Mouse (Mus musculus): ENCODE results near the gene Gramd4.
"Not testable (repeated sequence)": the region's sequence is repeated elsewhere in the genome, so short reads cannot be mapped to it uniquely, and the experiment has no call there.

Gene Gramd4

DNA sequence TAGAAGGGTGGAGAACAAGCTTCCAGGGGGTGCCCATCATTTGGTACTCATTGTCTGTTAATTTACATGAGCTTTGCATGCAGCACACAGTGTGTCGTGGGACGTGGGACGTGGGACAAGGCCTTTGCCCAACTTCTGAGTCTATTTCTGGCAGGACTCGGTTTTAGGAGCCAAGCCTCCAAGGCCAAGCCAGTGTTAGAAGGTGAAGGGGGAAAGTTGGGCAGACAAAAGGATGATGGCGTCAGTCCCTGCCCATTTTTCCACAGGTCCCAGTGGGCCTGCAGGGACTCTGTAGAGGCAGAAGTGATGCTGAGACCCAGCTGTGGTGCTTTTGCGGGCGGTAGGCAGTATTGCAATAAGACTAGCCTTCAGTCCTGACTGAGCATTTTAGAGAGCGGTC is 33.1 kb downstream of the Gramd4 start:
- no peak for DNase-seq (ENCODE audit: low spot score in 2 of 2)

DNA sequence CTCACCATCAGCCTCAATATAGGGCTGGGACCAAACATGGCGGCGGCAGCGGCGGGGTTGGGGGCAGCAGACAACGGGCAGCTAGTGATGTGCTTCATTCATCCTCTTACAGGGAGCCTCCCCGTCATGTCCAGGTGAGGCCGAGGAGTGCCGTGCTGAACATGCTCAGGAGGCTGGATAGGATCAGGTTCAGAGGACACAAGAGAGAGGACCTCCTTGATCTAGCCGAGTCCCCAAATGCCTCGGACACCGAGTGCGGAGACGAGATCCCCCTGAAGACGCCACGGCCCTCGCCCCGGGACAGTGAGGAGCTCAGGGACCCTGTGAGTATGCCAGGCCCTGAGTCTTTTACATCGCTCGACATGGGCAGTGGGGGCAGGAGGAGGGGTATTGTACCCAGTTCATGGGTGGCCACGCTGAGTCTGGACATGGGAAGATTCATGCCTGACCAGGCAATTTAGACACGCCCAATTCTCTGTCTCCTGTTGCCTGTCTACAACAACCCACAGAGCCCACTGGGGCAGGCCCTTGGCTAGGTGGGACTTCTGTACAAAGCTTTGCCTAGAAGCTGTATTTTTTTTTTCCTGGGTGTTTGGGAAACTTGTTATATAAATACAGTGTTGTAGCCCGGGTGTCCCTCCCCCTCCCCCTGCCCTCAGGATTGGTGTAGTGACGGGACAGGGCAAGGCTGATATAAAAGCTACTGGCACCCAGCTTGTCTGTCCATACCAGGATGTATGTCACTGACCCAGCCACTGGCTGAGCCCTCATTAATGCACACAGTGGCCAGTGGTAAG is 33.9 kb downstream of the Gramd4 start:
- no peak for DNase-seq (ENCODE audit: low spot score in 2 of 2)

DNA sequence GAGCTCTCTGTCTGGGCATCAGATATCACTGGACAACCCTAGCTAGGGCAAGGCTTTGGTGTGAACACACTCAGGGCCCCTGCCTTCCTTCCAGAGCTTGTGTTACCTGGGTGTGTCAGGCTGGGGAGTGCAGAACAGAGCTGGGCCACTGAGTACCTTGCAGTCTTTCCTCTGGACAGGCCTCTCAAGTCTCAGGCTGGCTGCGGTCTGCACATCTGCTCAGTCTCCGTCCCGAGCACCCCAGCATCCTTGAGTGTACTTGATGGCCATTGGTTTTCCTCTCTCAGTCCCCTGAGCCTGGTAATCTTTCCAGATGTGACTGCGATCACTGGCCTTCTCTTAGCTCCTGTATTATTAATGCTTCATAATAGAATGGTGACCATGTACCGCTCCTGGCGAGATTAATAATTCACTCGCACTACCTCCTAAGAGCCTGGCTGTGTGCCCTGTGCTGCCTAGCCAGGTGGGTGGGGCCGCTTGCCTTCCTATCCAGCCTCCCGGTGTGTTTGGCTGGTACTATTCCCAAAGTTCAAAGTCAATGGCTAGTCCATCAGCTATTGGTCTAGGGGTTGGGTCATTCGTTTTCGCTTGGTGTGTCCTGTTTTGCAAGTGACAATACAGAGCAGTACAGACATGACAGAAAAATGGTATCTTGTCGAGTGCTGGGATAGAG is 34.6 kb downstream of the Gramd4 start:
- DNase-seq (ENCODE audit: low spot score in 2 of 2): no peak

DNA sequence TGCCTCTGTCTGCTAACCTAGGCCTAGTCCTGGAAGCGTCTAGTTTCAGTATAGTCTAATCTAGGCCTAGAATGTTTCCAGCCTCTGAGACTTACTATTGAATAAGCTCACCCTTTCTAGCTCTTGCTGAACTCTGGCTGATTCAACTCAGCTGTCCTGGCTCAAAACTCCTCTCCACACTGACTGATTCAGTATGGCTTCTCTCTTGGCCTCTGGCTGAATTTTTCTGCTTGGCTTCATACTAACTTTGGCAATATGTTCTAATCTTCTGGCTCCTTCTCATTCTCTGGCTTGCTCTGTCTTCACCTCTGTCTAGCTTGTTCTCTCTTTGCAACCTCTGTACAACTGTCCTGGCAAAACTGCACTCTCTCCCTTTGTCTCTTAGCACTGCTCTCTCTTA is 35.7 kb downstream of the Gramd4 start:
- no peak for DNase-seq (ENCODE audit: low spot score in 2 of 2)

DNA sequence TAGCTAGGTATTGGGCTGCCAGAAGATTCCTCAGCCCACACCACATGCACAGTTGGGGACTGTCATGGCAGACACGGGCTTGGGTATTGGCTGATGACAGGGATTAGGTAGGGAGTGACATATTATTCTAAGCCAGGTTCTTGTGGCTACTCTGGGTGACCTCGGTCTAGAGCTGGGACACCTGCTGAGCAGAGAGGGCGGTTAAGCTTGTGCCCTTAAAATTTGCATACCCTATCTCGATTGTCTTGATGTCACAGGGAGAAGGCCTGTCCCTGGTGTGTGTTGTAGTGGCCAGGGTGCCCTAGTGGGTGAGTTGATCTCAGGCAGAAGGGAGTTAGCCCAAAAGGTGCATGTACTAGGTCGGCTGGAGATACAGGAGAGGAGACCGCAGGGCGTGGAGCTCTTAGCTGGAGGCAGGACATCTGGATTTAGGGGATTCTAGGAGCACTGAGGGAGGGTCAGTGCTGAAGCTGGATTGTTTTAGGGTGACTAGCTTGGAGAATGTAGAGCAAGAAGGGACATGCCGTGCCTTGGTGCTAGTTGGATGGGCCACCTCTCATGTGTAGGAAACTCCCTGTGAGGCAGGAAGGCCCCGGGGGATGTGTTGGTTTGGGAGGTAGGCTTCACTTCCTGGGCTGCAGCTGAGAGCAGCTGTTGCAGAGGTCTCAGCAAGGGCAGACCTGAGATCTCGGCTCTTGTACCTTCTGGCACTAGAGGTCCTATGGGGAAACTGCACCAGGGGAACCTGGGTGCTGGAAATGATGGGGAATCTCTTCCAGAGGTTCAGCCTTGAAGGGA is 37.0 kb downstream of the Gramd4 start:
- no peak for DNase-seq (ENCODE audit: low spot score in 2 of 2)

DNA sequence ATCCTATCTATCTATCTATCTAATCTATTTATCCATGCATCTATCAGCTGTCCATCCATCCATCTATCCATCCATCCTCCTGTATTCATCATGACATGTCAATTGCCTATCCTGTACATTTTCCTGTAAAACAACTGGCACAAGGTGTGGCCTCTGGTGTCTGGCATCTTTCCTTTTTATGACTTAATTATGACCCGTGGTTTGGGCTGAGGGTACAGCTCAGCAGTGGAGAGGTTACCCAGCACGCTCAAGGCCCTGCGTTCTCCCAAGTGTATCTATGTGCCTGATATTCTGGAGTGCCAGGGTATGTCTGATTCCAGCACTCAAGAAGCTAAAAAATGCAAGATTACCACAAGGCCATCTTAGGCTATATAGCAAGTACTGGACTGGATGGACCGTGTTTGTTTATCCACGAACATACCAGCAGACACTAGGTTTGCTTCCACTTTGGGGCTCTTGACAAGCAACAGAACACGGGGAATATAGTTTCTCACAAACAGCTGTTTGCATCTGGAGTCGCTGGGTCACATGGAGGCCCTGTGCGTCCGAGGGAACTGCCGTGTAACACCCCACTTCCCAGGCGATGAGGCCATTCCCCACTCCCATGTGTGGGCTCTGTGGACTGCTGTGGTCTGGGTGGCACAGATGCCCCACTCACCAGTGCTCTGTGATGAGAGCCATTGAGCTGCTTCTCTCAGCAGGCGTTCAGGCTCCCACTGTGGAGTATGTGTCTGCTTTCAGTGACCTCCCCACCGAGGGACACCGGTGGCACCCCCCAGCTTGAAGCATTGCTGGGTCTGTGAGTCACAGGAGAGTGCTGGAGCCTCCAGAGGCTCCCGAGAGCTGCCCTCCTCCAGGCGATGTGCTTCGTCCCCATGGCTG is 38.5 kb downstream of the Gramd4 start:
- DNase-seq (ENCODE audit: low spot score in 2 of 2): no peak

DNA sequence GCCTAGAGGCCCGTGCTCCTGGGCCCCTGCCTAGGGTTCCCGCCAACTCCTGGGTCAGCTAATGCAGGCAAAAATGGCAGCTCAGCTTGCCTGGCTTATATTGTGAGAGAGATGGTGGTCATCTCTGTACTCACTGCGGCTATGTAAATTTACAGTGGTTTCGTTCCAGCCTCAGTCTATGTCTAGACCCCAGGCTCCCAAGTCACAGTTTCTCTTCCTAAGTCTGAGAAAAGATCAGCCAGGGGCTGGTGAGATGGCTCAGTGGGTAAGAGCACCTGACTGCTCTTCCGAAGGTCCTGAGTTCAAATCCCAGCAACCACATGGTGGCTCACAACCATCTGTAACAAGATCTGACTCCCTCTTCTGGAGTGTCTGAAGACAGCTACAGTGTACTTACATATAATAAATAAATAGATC is 39.1 kb downstream of the Gramd4 start:
- not testable (repeated sequence) for DNase-seq (ENCODE audit: low spot score in 2 of 2)

DNA sequence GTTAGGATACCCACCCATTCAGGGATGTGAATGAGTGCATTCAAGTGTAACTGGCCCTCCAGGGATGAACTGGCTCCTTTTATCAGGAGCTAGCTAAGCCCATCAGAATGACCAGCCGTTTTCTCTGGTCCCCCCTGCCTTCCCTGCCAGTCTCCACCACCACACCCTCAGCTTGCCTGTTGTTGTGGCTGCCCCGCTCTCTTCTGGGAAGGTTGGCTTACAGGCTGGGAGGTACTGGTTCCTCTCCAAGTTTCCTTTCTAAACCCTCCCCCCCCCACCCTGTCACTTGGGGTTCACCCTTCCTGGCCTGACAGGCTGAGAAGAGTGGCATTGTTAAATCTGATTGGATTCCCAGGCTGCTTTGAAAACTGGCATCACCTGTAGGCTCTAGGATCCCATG is 40.4 kb downstream of the Gramd4 start:
- no peak for DNase-seq (ENCODE audit: low spot score in 2 of 2)

DNA sequence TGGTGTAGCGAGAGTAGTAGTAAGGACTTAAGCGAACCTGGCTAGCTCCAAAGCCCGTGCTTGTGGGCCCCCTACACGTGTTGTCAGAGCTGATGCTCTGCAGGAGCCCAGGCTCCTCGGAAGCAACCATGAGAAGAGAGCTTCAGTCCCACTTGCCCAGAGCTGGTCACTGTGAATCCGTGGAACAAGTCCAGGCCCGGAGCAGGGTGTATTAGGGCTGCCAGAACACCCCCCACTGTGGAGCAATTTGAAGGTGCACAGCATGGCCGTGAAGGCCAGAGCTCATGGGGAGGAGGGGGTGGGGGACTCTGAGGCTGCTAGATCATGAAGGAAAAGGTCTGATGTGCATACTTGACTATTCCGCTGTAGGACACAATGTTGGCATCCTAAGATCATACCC is 44.1 kb downstream of the Gramd4 start:
- no peak for DNase-seq (ENCODE audit: low spot score in 2 of 2)

DNA sequence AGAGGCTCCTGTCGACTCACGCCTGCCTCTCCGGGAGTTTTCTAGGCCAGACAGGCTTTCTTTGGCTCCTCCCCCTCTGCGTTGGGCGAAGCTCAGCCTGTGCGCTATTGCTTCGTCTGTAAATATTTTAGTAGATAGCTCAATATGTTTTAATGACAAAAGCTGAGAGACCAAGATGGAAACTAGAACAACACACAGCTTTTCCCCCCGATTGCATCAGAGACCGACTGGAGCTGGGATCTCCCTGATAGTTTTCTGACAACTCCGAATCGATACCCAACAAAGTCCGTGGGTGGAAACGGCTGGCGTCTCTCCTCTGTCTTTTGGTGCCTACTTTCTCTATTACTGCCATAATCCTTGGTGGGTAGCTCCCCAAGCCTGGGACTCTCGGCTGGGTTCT is 44.8 kb downstream of the Gramd4 start:
- DNase-seq (ENCODE audit: low spot score in 2 of 2): no peak

DNA sequence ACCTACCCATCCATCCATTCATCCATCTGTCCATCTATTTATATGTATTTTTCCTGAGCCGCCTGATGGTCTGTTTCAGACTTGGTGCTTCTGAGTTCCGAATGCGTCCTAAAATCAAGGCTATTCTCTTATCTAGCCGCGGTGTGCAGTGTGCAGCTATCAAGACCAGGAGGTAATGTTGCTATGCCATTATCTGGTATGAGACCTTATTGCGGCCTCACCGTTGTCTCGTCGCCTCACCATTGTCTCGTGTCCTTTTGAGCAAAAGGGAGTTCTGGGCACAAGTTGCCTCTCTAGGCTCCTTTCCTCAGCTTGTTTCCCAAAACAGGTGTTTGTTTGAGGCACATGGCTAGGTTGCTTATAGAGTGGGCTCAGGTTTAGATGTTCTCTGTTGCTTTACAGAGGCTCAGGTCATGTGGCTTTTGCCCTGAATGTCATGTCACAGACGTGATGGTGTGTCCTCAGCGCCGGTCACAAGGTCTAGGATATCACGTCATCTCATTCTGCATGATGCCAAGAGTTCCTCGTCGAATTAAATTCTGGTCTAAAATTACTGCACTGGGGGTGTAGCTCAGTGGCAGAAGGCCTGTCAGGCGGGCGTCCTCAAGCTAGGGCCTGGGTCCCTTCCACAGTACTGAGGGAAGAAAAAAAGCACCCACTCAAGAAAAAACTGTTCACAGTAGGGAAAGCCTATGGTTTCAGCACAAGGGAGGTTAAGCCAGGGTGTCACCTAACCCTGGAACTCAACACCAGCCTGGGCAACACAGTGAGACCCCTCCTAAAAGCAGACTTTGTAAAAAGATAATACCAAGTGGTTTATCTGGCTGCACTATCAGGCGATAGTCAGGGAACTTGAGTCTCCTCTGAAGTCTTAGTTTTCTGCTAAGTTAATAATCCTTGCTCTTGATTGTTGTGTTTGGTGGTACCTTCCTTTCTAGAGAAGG is 47.2 kb downstream of the Gramd4 start:
- no peak for DNase-seq (ENCODE audit: low spot score in 2 of 2)

DNA sequence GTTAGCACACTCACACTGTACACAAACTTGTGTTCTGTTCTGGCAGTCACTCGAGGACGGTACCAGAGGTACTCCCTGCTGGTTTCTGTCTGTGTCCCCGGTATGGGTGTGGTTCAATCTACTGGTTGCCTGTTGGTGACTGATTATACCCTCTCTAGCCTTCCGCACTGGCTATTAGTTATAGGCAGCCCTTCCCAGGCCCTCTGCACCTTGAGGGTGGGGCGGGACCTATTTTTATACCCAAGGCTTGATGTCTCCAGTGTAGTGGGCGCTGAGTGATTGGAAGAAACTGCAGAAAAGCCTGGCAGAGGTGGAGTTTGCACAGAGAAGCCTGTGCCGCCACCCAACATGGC is 47.8 kb downstream of the Gramd4 start:
- no peak for DNase-seq (ENCODE audit: low spot score in 2 of 2)

DNA sequence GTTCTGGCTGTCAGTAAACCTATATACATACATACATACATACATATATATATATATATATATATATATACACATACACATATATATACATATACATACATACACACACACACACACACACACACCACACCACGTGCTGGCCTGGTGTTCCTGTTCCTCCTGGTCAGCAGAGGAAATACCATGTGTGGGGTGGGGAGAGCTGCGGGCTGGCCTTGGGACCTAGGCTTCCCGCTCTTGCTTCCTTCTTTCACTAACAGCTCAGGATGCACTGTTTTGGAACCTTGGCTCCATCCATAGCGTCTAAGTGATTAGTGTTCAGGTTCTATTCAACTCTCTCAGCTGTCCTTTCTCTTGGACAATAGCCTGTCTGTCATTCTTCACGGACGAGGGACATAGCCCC is 48.3 kb downstream of the Gramd4 start:
- DNase-seq (ENCODE audit: low spot score in 2 of 2): no peak

DNA sequence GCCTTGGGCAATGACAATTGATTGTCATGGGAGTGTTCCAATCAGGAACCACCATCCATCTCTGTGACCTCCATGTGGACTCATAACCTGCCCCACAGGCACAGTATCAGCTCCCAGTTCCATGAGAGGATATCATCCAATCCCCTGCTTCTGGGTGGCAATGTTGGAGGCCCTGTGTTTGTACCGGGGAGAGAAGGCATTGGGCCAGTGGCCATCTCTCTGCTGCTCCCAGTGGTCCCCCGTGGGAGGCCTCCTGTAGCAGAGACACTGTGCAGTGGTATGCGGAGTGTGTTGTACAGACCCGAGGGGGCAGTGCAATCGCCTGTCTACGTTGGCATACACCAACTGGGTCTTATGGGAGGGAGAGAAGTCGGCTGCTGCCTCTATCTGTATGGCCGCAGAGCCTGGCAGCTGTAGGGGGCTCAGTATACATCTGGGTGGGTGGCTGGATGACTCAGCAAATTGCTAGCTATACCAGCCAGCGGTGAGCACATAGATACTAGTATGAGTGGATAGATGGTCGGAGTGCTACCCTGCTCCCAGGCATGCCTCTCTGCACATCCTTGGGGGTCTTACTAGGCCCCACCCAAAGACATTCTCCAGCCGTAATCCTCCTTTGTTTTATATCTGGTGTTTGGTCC is 50.5 kb downstream of the Gramd4 start:
- DNase-seq (ENCODE audit: low spot score in 2 of 2): no peak

DNA sequence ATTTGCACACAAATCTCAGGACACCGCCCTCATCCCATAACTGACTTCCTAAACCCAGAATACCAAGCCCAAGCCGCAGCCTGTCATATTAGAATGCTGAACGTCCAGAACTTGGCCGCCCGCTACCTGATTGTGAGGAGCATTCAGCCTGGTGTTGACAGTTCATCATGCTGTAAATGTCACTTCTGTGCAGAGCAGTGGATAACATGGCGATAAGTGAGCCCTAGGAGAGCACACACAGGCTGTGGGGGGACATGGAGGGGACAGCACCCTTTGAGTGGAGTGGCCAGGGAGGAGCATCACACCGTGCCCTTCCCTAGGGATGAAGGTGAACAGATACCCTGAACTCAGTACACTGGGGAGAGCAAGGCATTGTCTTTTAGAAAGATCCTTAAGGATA is 51.8 kb downstream of the Gramd4 start:
- DNase-seq (ENCODE audit: low spot score in 2 of 2): no peak

DNA sequence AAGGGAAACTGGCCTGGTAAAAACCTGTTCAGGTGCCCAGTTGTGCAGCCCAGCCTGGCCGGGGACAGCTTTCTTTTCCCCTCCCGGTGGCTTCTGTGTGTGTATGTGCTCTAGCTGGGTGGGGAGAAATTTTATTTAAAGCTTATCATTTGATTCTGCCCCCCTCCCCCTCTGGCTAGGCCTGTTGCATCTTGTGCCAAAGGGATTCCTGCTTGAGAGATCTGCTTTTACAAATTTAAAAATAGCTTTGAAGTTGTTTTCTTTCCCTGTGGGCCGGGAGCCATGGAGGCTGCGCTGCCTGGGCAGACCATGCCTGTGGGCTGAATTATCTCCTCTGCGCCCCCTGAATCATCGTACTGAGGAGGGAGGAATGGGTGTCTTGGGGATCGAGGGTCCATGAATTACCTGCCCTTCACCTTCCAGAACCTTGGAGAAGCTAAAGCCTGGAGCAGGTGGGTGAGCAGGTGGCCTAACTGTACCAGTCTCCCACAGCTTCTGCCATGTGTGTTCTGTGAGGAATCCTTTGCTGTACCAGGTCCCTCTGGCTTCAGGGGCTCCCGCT is 52.2 kb downstream of the Gramd4 start:
- DNase-seq (ENCODE audit: low spot score in 2 of 2): no peak

DNA sequence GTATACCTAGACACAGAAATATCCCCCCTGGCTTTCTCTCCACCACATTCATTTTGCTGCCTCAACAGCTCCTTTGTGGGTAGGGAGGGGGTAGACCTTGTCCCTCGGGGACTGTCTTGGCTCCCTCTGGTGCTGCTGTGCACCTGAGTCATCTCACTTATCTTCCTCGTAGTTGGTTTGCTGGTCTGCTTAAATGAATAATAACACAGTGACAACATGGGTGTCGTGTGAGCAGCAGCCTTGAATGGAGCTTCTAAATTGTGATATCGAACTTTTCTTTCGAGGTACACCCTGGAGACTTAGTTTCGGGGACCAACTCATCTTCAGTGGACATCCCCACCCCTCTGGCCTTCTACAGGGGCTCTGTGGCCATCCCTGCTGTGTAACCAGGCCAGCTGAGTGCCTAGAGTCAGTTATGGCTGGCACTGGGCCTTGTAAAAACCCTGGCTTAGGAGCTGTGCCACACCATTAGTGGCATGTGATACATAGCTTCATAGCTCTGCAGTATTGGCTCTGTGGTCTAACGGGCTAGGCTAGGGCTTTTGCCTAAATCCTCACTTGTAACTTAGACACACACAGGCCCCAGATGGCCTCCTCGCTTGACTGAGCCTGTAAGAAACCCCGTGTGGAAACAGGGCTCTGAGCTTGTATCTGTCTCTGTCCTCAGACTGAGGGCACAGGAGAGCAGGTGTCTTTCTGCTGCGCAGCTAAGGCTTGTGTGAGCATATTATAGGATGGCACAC is 53.0 kb downstream of the Gramd4 start:
- DNase-seq (ENCODE audit: low spot score in 2 of 2): no peak

DNA sequence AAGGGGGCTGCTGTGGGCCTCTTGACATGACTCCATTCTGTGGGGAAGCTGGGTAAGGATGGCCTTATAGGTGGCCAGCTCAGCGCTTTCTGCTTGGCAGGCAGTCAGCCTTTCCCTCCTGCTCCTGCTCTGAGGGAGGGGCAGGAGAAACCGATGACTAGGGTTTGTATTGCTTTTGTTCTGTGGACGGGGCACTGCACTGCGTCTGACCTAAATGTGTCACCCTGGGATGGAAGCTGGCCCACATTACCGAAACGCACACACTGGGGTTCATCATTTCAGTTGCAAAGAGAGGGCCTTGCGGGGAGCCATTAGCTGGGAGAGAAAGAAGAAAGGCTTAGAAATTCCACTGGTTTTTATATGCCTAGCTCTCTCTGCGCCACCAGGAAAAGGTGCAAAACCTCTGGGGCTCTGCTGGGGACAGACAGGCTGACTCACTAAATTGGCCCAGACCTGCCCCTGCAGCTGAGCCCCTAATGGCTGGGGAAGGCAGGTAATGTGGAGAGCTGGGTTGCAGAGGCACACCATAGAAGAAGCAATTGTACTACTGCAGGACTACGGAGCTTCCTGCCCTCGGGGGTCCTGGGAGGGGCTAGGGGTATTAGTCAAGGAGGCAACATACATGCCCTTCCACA is 55.3 kb downstream of the Gramd4 start:
- DNase-seq (ENCODE audit: low spot score in 2 of 2): no peak

DNA sequence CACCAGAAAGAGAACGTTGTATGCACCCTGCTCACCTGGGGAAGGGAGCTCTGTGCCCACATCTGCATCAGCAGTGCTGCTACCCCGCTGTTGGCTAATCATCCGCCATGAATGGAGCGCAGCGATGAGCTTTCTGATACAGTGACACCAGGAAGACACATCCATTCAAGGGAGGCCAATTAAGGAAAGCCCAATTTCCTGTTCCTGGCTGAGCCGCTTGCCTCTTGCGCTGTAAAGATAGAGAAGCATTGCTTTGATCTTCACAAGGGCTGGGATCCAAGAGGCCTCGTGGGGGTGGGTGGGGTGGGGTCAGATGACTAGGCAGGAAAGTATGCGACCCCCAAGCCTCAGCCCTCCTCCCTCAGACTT is 55.8 kb downstream of the Gramd4 start:
- no peak for DNase-seq (ENCODE audit: low spot score in 2 of 2)
